Mouse (Mus musculus): ENCODE results near the gene Barx1. TPM values are rescaled to one million over a fixed set of nuclear protein-coding genes. Genes with fewer than 3 reads are reported as not detected.

The Barx1 gene
- polyA plus RNA-seq, 1 experiment from 2014 or later: 0.86 TPM

GRCm38 (mm10) chr13:48660741-48661140 lies 2.1 kb upstream of the Barx1 start:
- Histone ChIP-seq H3K4me2 (no peak overlapping the region), H3K9ac (no peak overlapping the region), H3K4me3 (ENCODE audit: low read depth, low read length) (no peak overlapping the region), H3K36me3 (ENCODE audit: insufficient read depth) (no peaks in the 10 kb centered on the region), H3K9me3 (ENCODE audit: low read depth, low read length) (no peaks in the 10 kb centered on the region), H3K27me3 (ENCODE audit: insufficient read depth, low read length) (peaks cover 98% of the 10 kb centered on the region), H3K4me1 (ENCODE audit: insufficient read depth) (no peaks in the 10 kb centered on the region), H3K27ac (ENCODE audit: low read depth) (no peak overlapping the region)
- no peak for TF ChIP-seq CTCF (IDR thresholded peaks at IDR 0.05; ENCODE audit: low read depth)
- 12% methylated on average over 6 of the region's 6 CpGs for WGBS
- DNase-seq (no peak), ATAC-seq (ENCODE audit: insufficient read depth) (no peak)

DNA sequence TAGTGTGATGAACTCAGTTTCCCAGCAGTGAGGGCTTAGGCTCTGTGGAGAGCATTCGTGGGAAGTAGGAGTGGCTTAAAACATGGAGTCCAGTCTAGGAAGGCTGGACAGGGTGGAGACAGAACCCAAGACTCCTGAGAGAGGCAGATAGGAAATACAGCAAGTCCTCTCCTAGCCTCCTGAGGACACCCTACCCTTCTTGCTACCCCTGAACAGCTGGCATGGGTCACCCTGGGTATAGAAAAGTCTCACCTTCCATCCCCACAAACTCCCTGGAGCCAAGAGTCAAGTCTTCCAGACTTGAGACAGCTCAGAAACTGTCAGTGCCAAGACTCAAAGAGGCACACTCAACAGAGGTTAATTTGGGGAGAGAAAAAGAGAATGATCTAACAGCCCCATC lies 1.2 kb upstream of the Barx1 start:
- Histone ChIP-seq H3K27ac (ENCODE audit: low read depth) (no peak overlapping the region), H3K36me3 (ENCODE audit: insufficient read depth) (no peaks in the 10 kb centered on the region), H3K4me3 (ENCODE audit: low read depth, low read length) (no peak overlapping the region), H3K9ac (no peak overlapping the region), H3K4me2 (no peak overlapping the region), H3K4me1 (ENCODE audit: insufficient read depth) (no peaks in the 10 kb centered on the region), H3K27me3 (ENCODE audit: insufficient read depth, low read length) (peaks cover 98% of the 10 kb centered on the region), H3K9me3 (ENCODE audit: low read depth, low read length) (no peaks in the 10 kb centered on the region)
- TF ChIP-seq CTCF (IDR thresholded peaks at IDR 0.05; ENCODE audit: low read depth): no peak
- DNase-seq (no peak), ATAC-seq (ENCODE audit: insufficient read depth) (no peak)
- WGBS: 6% methylated on average over 1 of the region's 1 CpGs

DNA sequence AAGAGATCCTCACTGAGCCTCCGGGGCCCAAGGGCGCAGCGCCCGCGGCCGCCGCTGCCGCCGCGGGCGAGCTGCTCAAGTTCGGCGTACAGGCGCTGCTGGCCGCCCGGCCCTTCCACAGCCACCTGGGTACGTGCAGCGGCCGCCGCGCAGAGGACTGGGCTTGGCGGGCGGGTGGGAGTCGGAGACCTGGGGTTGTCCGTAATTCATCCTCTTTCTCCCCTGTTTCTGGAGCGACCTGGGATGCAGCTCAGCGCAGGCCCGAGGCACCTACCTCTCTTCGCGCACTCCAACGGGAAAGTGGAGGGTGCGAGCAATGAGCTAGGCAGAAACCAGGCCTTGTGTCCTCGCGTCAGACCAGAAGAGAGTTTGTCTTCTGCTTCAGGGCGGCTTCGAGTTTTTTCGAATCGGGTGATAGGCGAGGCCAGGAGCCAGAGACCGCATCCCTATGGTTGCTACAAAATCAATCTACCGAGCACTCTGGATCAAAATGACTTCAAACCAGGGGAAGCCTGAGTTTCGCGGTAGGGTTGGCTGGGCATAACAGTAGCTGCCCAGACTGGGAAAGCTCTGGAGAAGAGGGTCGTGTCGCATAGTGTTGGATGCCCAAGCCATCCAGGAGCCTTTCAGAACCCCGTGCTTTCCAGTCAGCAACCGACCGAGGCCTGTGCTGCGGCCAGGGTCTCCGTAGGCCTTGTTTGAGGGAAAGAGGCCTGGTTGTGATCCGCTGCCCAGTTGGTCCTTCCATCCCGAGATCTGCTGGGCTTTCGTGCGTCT lies 601 bp downstream of the Barx1 start:
- DNase-seq (peak; percentile 44), ATAC-seq (ENCODE audit: insufficient read depth) (0 out of 2 replicates have a peak, but pooled peaks have one; percentile 9)
- H3K9me3 ChIP-seq (ENCODE audit: low read depth, low read length): no peaks in the 10 kb centered on the region
- H3K4me3 ChIP-seq (ENCODE audit: low read depth, low read length): peak overlapping the region; percentile 48
- H3K9ac ChIP-seq: peak overlapping the region; percentile 48
- no peaks in the 10 kb centered on the region for H3K36me3 ChIP-seq (ENCODE audit: insufficient read depth)
- H3K4me1 ChIP-seq (ENCODE audit: insufficient read depth): no peaks in the 10 kb centered on the region
- H3K27me3 ChIP-seq (ENCODE audit: insufficient read depth, low read length): peaks cover 98% of the 10 kb centered on the region
- H3K4me2 ChIP-seq: peak overlapping the region; percentile 92
- no peak overlapping the region for H3K27ac ChIP-seq (ENCODE audit: low read depth)
- no peak for TF ChIP-seq CTCF (IDR thresholded peaks at IDR 0.05; ENCODE audit: low read depth)
- 5% methylated on average over 53 of the region's 54 CpGs for WGBS

DNA sequence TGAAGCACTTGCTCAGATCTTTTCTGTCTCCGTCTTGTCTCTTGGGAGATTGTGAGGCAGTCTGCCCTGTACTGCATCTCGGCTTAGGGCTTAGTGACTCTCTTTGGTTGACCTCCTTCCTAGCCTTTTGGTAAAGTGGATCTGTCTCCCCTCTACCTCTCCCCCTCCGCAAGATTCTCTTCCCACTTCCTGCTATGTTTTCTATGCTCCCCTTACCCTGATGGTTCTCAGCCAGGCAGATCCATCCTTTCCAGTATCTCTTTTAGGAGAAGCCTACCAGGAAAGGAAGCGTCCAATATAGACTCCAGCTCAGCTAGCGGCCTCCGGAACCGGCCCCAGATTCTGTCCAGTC lies 1.2 kb downstream of the Barx1 start:
- Histone ChIP-seq H3K9ac (no peak overlapping the region), H3K4me2 (no peak overlapping the region), H3K4me3 (ENCODE audit: low read depth, low read length) (no peak overlapping the region), H3K27me3 (ENCODE audit: insufficient read depth, low read length) (peaks cover 98% of the 10 kb centered on the region), H3K9me3 (ENCODE audit: low read depth, low read length) (no peaks in the 10 kb centered on the region), H3K4me1 (ENCODE audit: insufficient read depth) (no peaks in the 10 kb centered on the region), H3K27ac (ENCODE audit: low read depth) (no peak overlapping the region), H3K36me3 (ENCODE audit: insufficient read depth) (no peaks in the 10 kb centered on the region)
- no peak for ATAC-seq (ENCODE audit: insufficient read depth)
- TF ChIP-seq CTCF (IDR thresholded peaks at IDR 0.05; ENCODE audit: low read depth): no peak
- 24% methylated on average over 7 of the region's 7 CpGs for WGBS
- no peak for DNase-seq

DNA sequence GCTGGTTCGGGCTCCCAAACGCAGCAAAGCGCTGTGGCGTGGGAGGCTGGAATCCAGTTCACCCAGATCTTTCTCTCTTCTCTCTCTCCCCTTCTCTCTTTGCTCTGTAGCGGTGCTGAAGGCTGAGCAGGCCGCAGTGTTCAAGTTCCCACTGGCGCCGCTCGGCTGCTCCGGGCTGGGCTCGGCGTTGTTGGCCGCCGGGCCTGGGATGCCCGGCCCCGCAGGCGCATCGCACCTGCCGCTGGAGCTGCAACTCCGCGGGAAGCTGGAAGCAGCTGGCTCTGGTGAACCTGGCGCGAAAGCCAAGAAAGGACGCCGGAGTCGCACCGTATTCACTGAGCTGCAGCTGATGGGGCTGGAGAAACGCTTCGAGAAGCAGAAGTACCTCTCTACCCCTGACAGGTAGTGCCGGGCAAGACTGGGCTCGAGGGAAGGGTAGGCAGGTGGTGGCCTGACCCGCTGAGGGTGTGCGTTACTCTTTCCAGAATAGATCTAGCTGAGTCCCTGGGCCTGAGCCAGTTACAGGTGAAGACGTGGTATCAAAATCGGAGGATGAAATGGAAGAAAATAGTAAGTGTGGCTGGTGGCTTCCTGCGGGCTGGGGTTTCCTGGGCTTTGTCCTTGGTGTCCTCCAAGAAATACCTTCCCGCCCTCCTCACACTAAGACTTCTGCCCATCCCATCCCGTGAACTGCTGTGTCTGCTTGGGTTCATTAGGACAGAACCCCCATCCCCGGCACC lies 2.3 kb downstream of the Barx1 start:
- Histone ChIP-seq H3K4me1 (ENCODE audit: insufficient read depth) (no peaks in the 10 kb centered on the region), H3K27ac (ENCODE audit: low read depth) (no peak overlapping the region), H3K9ac (no peak overlapping the region), H3K9me3 (ENCODE audit: low read depth, low read length) (no peaks in the 10 kb centered on the region), H3K4me3 (ENCODE audit: low read depth, low read length) (no peak overlapping the region), H3K4me2 (no peak overlapping the region), H3K36me3 (ENCODE audit: insufficient read depth) (no peaks in the 10 kb centered on the region), H3K27me3 (ENCODE audit: insufficient read depth, low read length) (peaks cover 98% of the 10 kb centered on the region)
- WGBS: 2% methylated on average over 39 of the region's 39 CpGs
- ATAC-seq (ENCODE audit: insufficient read depth): no peak
- TF ChIP-seq CTCF (IDR thresholded peaks at IDR 0.05; ENCODE audit: low read depth): no peak
- no peak for DNase-seq

DNA sequence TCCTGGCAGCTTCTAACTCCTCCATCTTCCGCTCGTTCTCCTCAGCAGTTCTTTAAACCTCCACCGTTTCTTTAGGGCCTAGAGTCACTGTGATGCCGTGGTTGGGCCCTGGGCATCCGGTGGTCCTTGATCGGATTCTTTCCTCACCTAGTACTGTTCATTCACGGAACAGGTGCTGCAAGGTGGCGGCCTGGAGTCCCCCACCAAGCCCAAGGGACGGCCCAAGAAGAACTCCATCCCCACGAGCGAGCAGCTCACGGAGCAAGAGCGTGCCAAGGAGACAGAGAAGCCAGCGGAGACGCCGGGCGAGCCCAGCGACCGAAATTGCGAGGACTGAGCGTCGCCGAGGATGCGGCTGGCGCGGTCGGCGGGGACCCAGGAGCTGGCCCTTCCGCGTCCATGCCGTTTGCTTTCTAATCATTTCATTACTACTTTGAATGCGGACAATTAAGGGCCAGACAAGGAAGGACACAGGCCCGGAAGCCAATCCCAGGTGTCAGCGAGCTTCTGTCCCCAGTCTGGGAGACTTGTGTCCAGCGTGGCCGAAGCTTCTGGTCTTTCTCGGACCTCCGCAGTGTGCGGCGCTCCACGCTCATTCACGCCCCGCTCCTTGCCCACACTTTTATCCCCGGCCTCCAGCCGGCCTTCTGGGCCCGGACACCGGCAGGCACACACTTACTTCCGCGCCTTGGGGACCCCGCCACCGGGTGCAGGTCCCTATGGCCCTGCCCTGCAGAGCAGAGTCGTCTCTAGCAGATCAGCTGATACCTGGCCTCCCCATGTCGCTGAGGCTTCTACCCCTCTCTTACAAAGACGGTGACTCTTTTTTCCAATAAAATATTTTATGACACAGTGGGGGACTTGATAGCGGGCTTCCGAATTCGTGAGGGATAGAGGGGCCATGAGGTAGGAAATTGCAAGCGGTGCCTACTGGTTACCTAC lies 3.1 kb downstream of the Barx1 start:
- whole genome bisulfite sequencing: 4% methylated on average over 58 of the region's 58 CpGs
- Histone ChIP-seq H3K27me3 (ENCODE audit: insufficient read depth, low read length) (peaks cover 98% of the 10 kb centered on the region), H3K36me3 (ENCODE audit: insufficient read depth) (no peaks in the 10 kb centered on the region), H3K9ac (no peak overlapping the region), H3K4me1 (ENCODE audit: insufficient read depth) (no peaks in the 10 kb centered on the region), H3K9me3 (ENCODE audit: low read depth, low read length) (no peaks in the 10 kb centered on the region), H3K4me3 (ENCODE audit: low read depth, low read length) (no peak overlapping the region), H3K27ac (ENCODE audit: low read depth) (no peak overlapping the region), H3K4me2 (no peak overlapping the region)
- ATAC-seq (ENCODE audit: insufficient read depth) (no peak), DNase-seq (no peak)
- TF ChIP-seq CTCF (IDR thresholded peaks at IDR 0.05; ENCODE audit: low read depth): no peak
